Mouse (Mus musculus) liver, embryonic 14.5 days (tissue): ENCODE measurements at regions not wholly inside any gene's neighbourhood (a gene's known extent, or its start where the extent isn't known, plus 50 kb on each side); places are given as distances from the start of the nearest gene placed in this dataset.

Experiments used
- ATAC-seq: fragments of 200-750 bp; cut with Nextera tagmentation; 2 replicates; pipeline ENCODE4 v1.8.0; 2017; ENCODE audit warnings: moderate number of reproducible peaks, mild to moderate bottlenecking, moderate library complexity; ENCODE audit not compliant: insufficient read depth
- DNase-seq, 3 experiments: peaks; one replicate each; pipeline ENCODE4 v3.0.0-alpha.2; 2012 to 2013; ENCODE audit warnings: low read depth in 3 of 3, low spot score in 3 of 3
- H3K27ac ChIP-seq: fragments of 300-500 bp; sonication (generic); 2 replicates; pipeline ENCODE4 v1.5.1; 2014; ENCODE audit warnings: moderate library complexity, mild to moderate bottlenecking, control low read depth, inconsistent platforms
- H3K27me3 ChIP-seq: fragments of 300-500 bp; sonication (generic); 2 replicates; pipeline ENCODE4 v1.6.1; 2014; ENCODE audit warnings: mild to moderate bottlenecking, low read length, moderate library complexity; ENCODE audit not compliant: control insufficient read depth, insufficient read depth
- H3K36me3 ChIP-seq: fragments of 300-500 bp; sonication (generic); replicated peaks from 2 replicates; pipeline ENCODE4 v1.6.1; 2014; ENCODE audit warnings: low read depth; ENCODE audit not compliant: control insufficient read depth, insufficient read depth
- H3K4me1 ChIP-seq, 2 experiments: fragments of 200-500 bp in 1 of 2; fragments of 300-500 bp in 1 of 2; sonication (generic) in 1 of 2; replicated peaks; 2 replicates each; pipeline ENCODE4 v1.6.1; 2012 to 2014; ENCODE audit warnings: antibody characterized with exemption in 1 of 2, inconsistent platforms in 1 of 2, low read length in 1 of 2; ENCODE audit not compliant: control insufficient read depth in 2 of 2, insufficient read depth in 2 of 2
- H3K4me2 ChIP-seq: fragments of 300-500 bp; sonication (generic); 2 replicates; pipeline ENCODE4 v1.6.1; 2014; ENCODE audit warnings: low read depth, mild to moderate bottlenecking, control low read depth, moderate library complexity
- H3K4me3 ChIP-seq, 2 experiments: fragments of 200-500 bp in 1 of 2; fragments of 300-500 bp in 1 of 2; sonication (generic) in 1 of 2; 2 replicates each; pipeline ENCODE4 v1.5.1; 2012 to 2014; ENCODE audit warnings: low read depth in 2 of 2, low read length in 2 of 2, mild to moderate bottlenecking in 2 of 2, control low read depth in 1 of 2, inconsistent platforms in 1 of 2, moderate library complexity in 1 of 2; ENCODE audit not compliant: insufficient read depth in 1 of 2
- H3K9ac ChIP-seq: fragments of 300-500 bp; sonication (generic); replicated peaks from 2 replicates; pipeline ENCODE4 v1.6.1; 2014; ENCODE audit warnings: mild to moderate bottlenecking, control low read depth, moderate library complexity
- H3K9me3 ChIP-seq: fragments of 300-500 bp; sonication (generic); 2 replicates; pipeline ENCODE4 v1.6.1; 2016; ENCODE audit warnings: low read length, mixed read lengths; ENCODE audit not compliant: control insufficient read depth
- CTCF ChIP-seq: IDR thresholded peaks from 2 replicates; pipeline ENCODE4 v1.5.1; 2016; ENCODE audit warnings: antibody characterized with exemption, low read depth, control low read depth
- EP300 ChIP-seq: IDR thresholded peaks from 2 replicates; pipeline ENCODE4 v1.6.1; 2016; ENCODE audit warnings: antibody characterized with exemption, low read depth
- WGBS: fragments of 180-500 bp; shearing (Covaris S2); extraction: QIAGEN DNeasy Blood & Tissue Kit; methylation state at CpG from one replicate; pipeline ENCODE4 v1.1.7; 2014; ENCODE audit not compliant: insufficient replicate concordance; 5-methylcytosine and 5-hydroxymethylcytosine counted together

- H3K27me3 ChIP-seq, result no peaks in the 10 kb centered on the region
- H3K9me3 ChIP-seq, result no peaks in the 10 kb centered on the region
- no peak overlapping the region for H3K4me2 ChIP-seq
- no peak overlapping the region for H3K27ac ChIP-seq
- no peak overlapping the region for H3K9ac ChIP-seq
- TF ChIP-seq CTCF (no peak; the same call in 1 of the 2 replicates), EP300 (no peak)
- H3K4me1 ChIP-seq, result no peaks in the 10 kb centered on the region
- DNase-seq (no peak), ATAC-seq (no peak)
- 10% methylated on average over 5 of the region's 5 CpGs for WGBS
- no peaks in the 10 kb centered on the region for H3K36me3 ChIP-seq
- H3K4me3 ChIP-seq, result no peak overlapping the region
These were observed 50.3 kb upstream of the Arl4c start for GRCm38 (mm10) chr1:88752332-88752731.

- DNase-seq (no peak), ATAC-seq (no peak)
- Histone ChIP-seq H3K27me3 (no peaks in the 10 kb centered on the region), H3K4me1 (no peaks in the 10 kb centered on the region), H3K27ac (no peak overlapping the region), H3K4me2 (no peak overlapping the region), H3K4me3 (no peak overlapping the region), H3K9me3 (no peaks in the 10 kb centered on the region), H3K36me3 (no peaks in the 10 kb centered on the region), H3K9ac (no peak overlapping the region)
- 61% methylated on average over 7 of the region's 7 CpGs for WGBS
- TF ChIP-seq CTCF (peak; percentile 65), EP300 (no peak)
These were observed 54.6 kb upstream of the Arl4c start for GRCm38 (mm10) chr1:88756658-88757057.

- no peak for ATAC-seq
- Histone ChIP-seq H3K27me3 (no peaks in the 10 kb centered on the region), H3K36me3 (no peaks in the 10 kb centered on the region), H3K9me3 (no peaks in the 10 kb centered on the region), H3K4me2 (no peak overlapping the region), H3K4me1 (no peaks in the 10 kb centered on the region), H3K27ac (no peak overlapping the region), H3K4me3 (no peak overlapping the region), H3K9ac (no peak overlapping the region)
- 59% methylated on average over 7 of the region's 7 CpGs for WGBS
- no peak for TF ChIP-seq EP300
- TF ChIP-seq CTCF, result no peak
- DNase-seq, result no peak
These were observed 55.1 kb upstream of the Arl4c start for GRCm38 (mm10) chr1:88757162-88757561.

- no peak overlapping the region for H3K9ac ChIP-seq
- TF ChIP-seq CTCF (no peak), EP300 (no peak)
- no peak overlapping the region for H3K4me2 ChIP-seq
- DNase-seq, result no peak
- no peak for ATAC-seq
- WGBS, result 22% methylated on average over 3 of the region's 3 CpGs
- H3K36me3 ChIP-seq, result no peaks in the 10 kb centered on the region
- no peaks in the 10 kb centered on the region for H3K9me3 ChIP-seq
- no peak overlapping the region for H3K4me3 ChIP-seq
- no peaks in the 10 kb centered on the region for H3K4me1 ChIP-seq
- no peak overlapping the region for H3K27ac ChIP-seq
- H3K27me3 ChIP-seq, result no peaks in the 10 kb centered on the region
These were observed 55.7 kb upstream of the Arl4c start for GRCm38 (mm10) chr1:88757746-88758145.

- H3K4me1 ChIP-seq, result no peaks in the 10 kb centered on the region
- WGBS, result 32% methylated on average over 11 of the region's 11 CpGs
- no peaks in the 10 kb centered on the region for H3K27me3 ChIP-seq
- no peak for ATAC-seq
- TF ChIP-seq EP300 (no peak), CTCF (no peak)
- H3K36me3 ChIP-seq, result no peaks in the 10 kb centered on the region
- no peak overlapping the region for H3K4me3 ChIP-seq
- H3K4me2 ChIP-seq, result no peak overlapping the region
- H3K9ac ChIP-seq, result no peak overlapping the region
- no peak for DNase-seq
- no peaks in the 10 kb centered on the region for H3K9me3 ChIP-seq
- no peak overlapping the region for H3K27ac ChIP-seq
These were observed 58.6 kb upstream of the Arl4c start for GRCm38 (mm10) chr1:88760643-88761042.

GRCm38 (mm10) chr1:88761121-88761520 is 59.1 kb upstream of the Arl4c start:
- DNase-seq, result no peak
- Histone ChIP-seq H3K27ac (no peak overlapping the region), H3K9me3 (no peaks in the 10 kb centered on the region), H3K27me3 (no peaks in the 10 kb centered on the region), H3K4me2 (no peak overlapping the region), H3K4me3 (no peak overlapping the region), H3K4me1 (no peaks in the 10 kb centered on the region), H3K9ac (no peak overlapping the region), H3K36me3 (no peaks in the 10 kb centered on the region)
- no peak for ATAC-seq
- WGBS, result 64% methylated on average over 6 of the region's 6 CpGs
- no peak for TF ChIP-seq EP300
